In genomic region chr9:42673385-42674016, GRCm38 (mm10) we compare ENCODE assay signal across 8 mouse cellular contexts.
DNase-seq lines count a peak whose midpoint lies in the region; ATAC-seq and TF ChIP-seq lines count a peak whose summit lies in the region.

No protein-coding gene starts in this region.

- ATAC-seq in liver, postnatal 0 days: peak; percentile 94
- peak; percentile 76 for ATAC-seq in neural tube, embryonic 14.5 days (ENCODE audit: low read depth)

- peak overlapping the region; percentile 19; the same call in 1 of the 2 replicates for H3K4me3 ChIP-seq in liver, postnatal 0 days (ENCODE audit: low read depth, low read length)
- H3K4me3 ChIP-seq in neural tube, embryonic 14.5 days (ENCODE audit: low read depth, low read length): no peak overlapping the region

- intact Hi-C loops in heart, postnatal 25 days (cut with DNase I): no loop called here

- no peaks in the 10 kb centered on the region for H3K36me3 ChIP-seq in liver, postnatal 0 days (replicated peaks; ENCODE audit: insufficient read depth, low read length)
- H3K36me3 ChIP-seq in neural tube, embryonic 14.5 days (ENCODE audit: control insufficient read depth, insufficient read depth, low read length): no peaks in the 10 kb centered on the region

- peak; percentile 42 for DNase-seq in adrenal gland, adult 2 months
- DNase-seq in adrenal gland, postnatal 4 days (ENCODE audit: low spot score in 2 of 2): no peak
- peak; percentile 85 for DNase-seq in kidney, adult 11 months
- DNase-seq in liver, postnatal 0 days: peak; percentile 61
- DNase-seq in layer of hippocampus, adult 18-20 months (ENCODE audit: low spot score in 2 of 2): no peak
- DNase-seq in left cerebral cortex, adult 11 months (ENCODE audit: low spot score): no peak
- no peak for DNase-seq in heart, postnatal 25 days (ENCODE audit: low spot score)

- H3K27ac ChIP-seq in liver, postnatal 0 days (ENCODE audit: low read depth): peak overlapping the region; percentile 79
- no peak overlapping the region for H3K27ac ChIP-seq in neural tube, embryonic 14.5 days (ENCODE audit: low read depth, low read length)

- peak overlapping the region; percentile 53 for H3K9ac ChIP-seq in liver, postnatal 0 days (replicated peaks)
- no peak overlapping the region for H3K9ac ChIP-seq in neural tube, embryonic 14.5 days (replicated peaks; ENCODE audit: low read depth, low read length)

- TF ChIP-seq CTCF in liver, postnatal 0 days (IDR thresholded peaks at IDR 0.05; ENCODE audit: low read depth): 0 out of 2 replicates have a peak, but pooled peaks have one; percentile 2

- H3K27me3 ChIP-seq in liver, postnatal 0 days (ENCODE audit: insufficient read depth, low read length): no peaks in the 10 kb centered on the region
- H3K27me3 ChIP-seq in neural tube, embryonic 14.5 days (ENCODE audit: control insufficient read depth, insufficient read depth, low read length): no peaks in the 10 kb centered on the region

- TF ChIP-seq EP300 in liver, postnatal 0 days (IDR thresholded peaks at IDR 0.05; ENCODE audit: low read depth): no peak

- no peaks in the 10 kb centered on the region for H3K9me3 ChIP-seq in liver, postnatal 0 days (ENCODE audit: low read length)
- H3K9me3 ChIP-seq in neural tube, embryonic 14.5 days (ENCODE audit: control insufficient read depth, low read length): no peaks in the 10 kb centered on the region

- peak overlapping the region; percentile 65 for H3K4me2 ChIP-seq in liver, postnatal 0 days (ENCODE audit: low read depth, low read length)
- H3K4me2 ChIP-seq in neural tube, embryonic 14.5 days (ENCODE audit: low read depth, low read length): no peak overlapping the region

- peaks cover 13% of the 10 kb centered on the region for H3K4me1 ChIP-seq in liver, postnatal 0 days (ENCODE audit: insufficient read depth)
- H3K4me1 ChIP-seq in neural tube, embryonic 14.5 days (ENCODE audit: control insufficient read depth, insufficient read depth, low read length): peaks cover 6% of the 10 kb centered on the region; the same call in 1 of the 2 replicates

- WGBS in liver, postnatal 0 days (ENCODE audit: insufficient replicate concordance): 12% methylated on average over 12 of the region's 12 CpGs
- 19% methylated on average over 12 of the region's 12 CpGs for WGBS in neural tube, embryonic 14.5 days

Comparison
In these comparisons a context has a peak if more than half of its experiments do, and no peak if none do; other contexts are left out.
1. DNase-seq: peak in adrenal gland, adult 2 months (single experiment), kidney, adult 11 months (single experiment) and liver, postnatal 0 days (single experiment); none in adrenal gland, postnatal 4 days (0 of 2), layer of hippocampus, adult 18-20 months (0 of 2), left cerebral cortex, adult 11 months (single experiment) and heart, postnatal 25 days (single experiment).